Mouse (Mus musculus): ENCODE results near the gene Spock1. TPM values are rescaled to one million over a fixed set of nuclear protein-coding genes. Genes with fewer than 3 reads are reported as not detected.

Spock1 gene
- polyA plus RNA-seq, 1 experiment from 2014 or later, result 104 TPM

- no peak overlapping the region for H3K4me2 ChIP-seq (replicated peaks)
- no peaks in the 10 kb centered on the region for H3K4me1 ChIP-seq (replicated peaks; ENCODE audit: control insufficient read depth, insufficient read depth, low read length)
- 90% methylated on average over 2 of the region's 2 CpGs for WGBS
- H3K27ac ChIP-seq, result no peak overlapping the region
- H3K9ac ChIP-seq, result no peak overlapping the region
- no peaks in the 10 kb centered on the region for H3K36me3 ChIP-seq (replicated peaks; ENCODE audit: control insufficient read depth, insufficient read depth)
- H3K9me3 ChIP-seq (ENCODE audit: control insufficient read depth, low read length), result no peaks in the 10 kb centered on the region
- no peaks in the 10 kb centered on the region for H3K27me3 ChIP-seq (ENCODE audit: control insufficient read depth, insufficient read depth, low read length)
- no peak overlapping the region for H3K4me3 ChIP-seq (replicated peaks; ENCODE audit: low read length)
- ATAC-seq (ENCODE audit: low FRiP score), result no peak
- DNase-seq (ENCODE audit: low spot score), result no peak
Observed at GRCm38 (mm10) chr13:57798633-57799032, 109.5 kb downstream of the Spock1 start.

GRCm38 (mm10) chr13:57796951-57797692 lies 111.0 kb downstream of the Spock1 start:
- no peak for ATAC-seq (ENCODE audit: low FRiP score)
- no peak for DNase-seq (ENCODE audit: low spot score)
- Histone ChIP-seq H3K4me1 (replicated peaks; ENCODE audit: control insufficient read depth, insufficient read depth, low read length) (no peaks in the 10 kb centered on the region), H3K4me3 (replicated peaks; ENCODE audit: low read length) (no peak overlapping the region), H3K36me3 (replicated peaks; ENCODE audit: control insufficient read depth, insufficient read depth) (no peaks in the 10 kb centered on the region), H3K9me3 (ENCODE audit: control insufficient read depth, low read length) (no peaks in the 10 kb centered on the region), H3K9ac (no peak overlapping the region), H3K4me2 (replicated peaks) (no peak overlapping the region), H3K27me3 (ENCODE audit: control insufficient read depth, insufficient read depth, low read length) (no peaks in the 10 kb centered on the region), H3K27ac (no peak overlapping the region)
- WGBS, result 77% methylated on average over 10 of the region's 10 CpGs

- H3K9ac ChIP-seq, result no peak overlapping the region
- H3K36me3 ChIP-seq (replicated peaks; ENCODE audit: control insufficient read depth, insufficient read depth), result no peaks in the 10 kb centered on the region
- peaks cover 16% of the 10 kb centered on the region for H3K4me1 ChIP-seq (replicated peaks; ENCODE audit: control insufficient read depth, insufficient read depth, low read length)
- WGBS, result 77% methylated on average over 12 of the region's 12 CpGs
- no peak overlapping the region for H3K4me3 ChIP-seq (replicated peaks; ENCODE audit: low read length)
- H3K27me3 ChIP-seq (ENCODE audit: control insufficient read depth, insufficient read depth, low read length), result no peaks in the 10 kb centered on the region
- ATAC-seq (ENCODE audit: low FRiP score), result no peak
- no peaks in the 10 kb centered on the region for H3K9me3 ChIP-seq (ENCODE audit: control insufficient read depth, low read length)
- no peak overlapping the region for H3K4me2 ChIP-seq (replicated peaks)
- no peak overlapping the region for H3K27ac ChIP-seq
- DNase-seq (ENCODE audit: low spot score), result no peak
Observed at GRCm38 (mm10) chr13:57793643-57794240, 114.4 kb downstream of the Spock1 start.

GRCm38 (mm10) chr13:57789796-57790195 lies 118.3 kb downstream of the Spock1 start:
- Histone ChIP-seq H3K27ac (no peak overlapping the region), H3K4me3 (replicated peaks; ENCODE audit: low read length) (no peak overlapping the region), H3K9me3 (ENCODE audit: control insufficient read depth, low read length) (no peaks in the 10 kb centered on the region), H3K36me3 (replicated peaks; ENCODE audit: control insufficient read depth, insufficient read depth) (no peaks in the 10 kb centered on the region), H3K9ac (no peak overlapping the region), H3K27me3 (ENCODE audit: control insufficient read depth, insufficient read depth, low read length) (no peaks in the 10 kb centered on the region), H3K4me2 (replicated peaks) (no peak overlapping the region), H3K4me1 (replicated peaks; ENCODE audit: control insufficient read depth, insufficient read depth, low read length) (peaks cover 16% of the 10 kb centered on the region)
- 26% methylated on average over 5 of the region's 5 CpGs for WGBS
- DNase-seq (ENCODE audit: low spot score) (no peak), ATAC-seq (ENCODE audit: low FRiP score) (0 out of 2 replicates have a peak, but pooled peaks have one; percentile 2)

- H3K27ac ChIP-seq, result no peak overlapping the region
- no peaks in the 10 kb centered on the region for H3K36me3 ChIP-seq (replicated peaks; ENCODE audit: control insufficient read depth, insufficient read depth)
- no peak for ATAC-seq (ENCODE audit: low FRiP score)
- H3K9ac ChIP-seq, result no peak overlapping the region
- no peak overlapping the region for H3K4me3 ChIP-seq (replicated peaks; ENCODE audit: low read length)
- WGBS, result 96% methylated on average over 4 of the region's 4 CpGs
- H3K4me2 ChIP-seq (replicated peaks), result no peak overlapping the region
- H3K9me3 ChIP-seq (ENCODE audit: control insufficient read depth, low read length), result no peaks in the 10 kb centered on the region
- no peak for DNase-seq (ENCODE audit: low spot score)
- H3K27me3 ChIP-seq (ENCODE audit: control insufficient read depth, insufficient read depth, low read length), result no peaks in the 10 kb centered on the region
- H3K4me1 ChIP-seq (replicated peaks; ENCODE audit: control insufficient read depth, insufficient read depth, low read length), result peaks cover 16% of the 10 kb centered on the region
Observed at GRCm38 (mm10) chr13:57788299-57788698, 119.8 kb downstream of the Spock1 start.

GRCm38 (mm10) chr13:57786278-57786677 lies 121.9 kb downstream of the Spock1 start:
- peaks cover 16% of the 10 kb centered on the region for H3K4me1 ChIP-seq (replicated peaks; ENCODE audit: control insufficient read depth, insufficient read depth, low read length)
- no peak overlapping the region for H3K4me3 ChIP-seq (replicated peaks; ENCODE audit: low read length)
- H3K27ac ChIP-seq, result no peak overlapping the region
- H3K27me3 ChIP-seq (ENCODE audit: control insufficient read depth, insufficient read depth, low read length), result no peaks in the 10 kb centered on the region
- no peaks in the 10 kb centered on the region for H3K9me3 ChIP-seq (ENCODE audit: control insufficient read depth, low read length)
- ATAC-seq (ENCODE audit: low FRiP score) (no peak), DNase-seq (ENCODE audit: low spot score) (no peak)
- 67% methylated on average over 8 of the region's 8 CpGs for WGBS
- H3K9ac ChIP-seq, result no peak overlapping the region
- H3K4me2 ChIP-seq (replicated peaks), result no peak overlapping the region
- H3K36me3 ChIP-seq (replicated peaks; ENCODE audit: control insufficient read depth, insufficient read depth), result no peaks in the 10 kb centered on the region

- Histone ChIP-seq H3K4me1 (replicated peaks; ENCODE audit: control insufficient read depth, insufficient read depth, low read length) (no peaks in the 10 kb centered on the region; the same call in 1 of the 2 replicates), H3K36me3 (replicated peaks; ENCODE audit: control insufficient read depth, insufficient read depth) (no peaks in the 10 kb centered on the region), H3K9me3 (ENCODE audit: control insufficient read depth, low read length) (no peaks in the 10 kb centered on the region), H3K4me2 (replicated peaks) (no peak overlapping the region), H3K9ac (no peak overlapping the region), H3K4me3 (replicated peaks; ENCODE audit: low read length) (no peak overlapping the region), H3K27me3 (ENCODE audit: control insufficient read depth, insufficient read depth, low read length) (no peaks in the 10 kb centered on the region), H3K27ac (no peak overlapping the region)
- 68% methylated on average over 12 of the region's 12 CpGs for WGBS
- DNase-seq (ENCODE audit: low spot score), result no peak
- no peak for ATAC-seq (ENCODE audit: low FRiP score)
Observed at GRCm38 (mm10) chr13:57782975-57783374, 125.2 kb downstream of the Spock1 start.

- H3K27ac ChIP-seq, result no peak overlapping the region
- H3K4me1 ChIP-seq (replicated peaks; ENCODE audit: control insufficient read depth, insufficient read depth, low read length), result no peaks in the 10 kb centered on the region; the same call in 1 of the 2 replicates
- ATAC-seq (ENCODE audit: low FRiP score) (no peak; the same call in 1 of the 2 replicates), DNase-seq (ENCODE audit: low spot score) (no peak)
- H3K9ac ChIP-seq, result no peak overlapping the region
- no peaks in the 10 kb centered on the region for H3K9me3 ChIP-seq (ENCODE audit: control insufficient read depth, low read length)
- no peaks in the 10 kb centered on the region for H3K27me3 ChIP-seq (ENCODE audit: control insufficient read depth, insufficient read depth, low read length)
- H3K36me3 ChIP-seq (replicated peaks; ENCODE audit: control insufficient read depth, insufficient read depth), result no peaks in the 10 kb centered on the region
- H3K4me3 ChIP-seq (replicated peaks; ENCODE audit: low read length), result no peak overlapping the region
- 68% methylated on average over 6 of the region's 6 CpGs for WGBS
- no peak overlapping the region for H3K4me2 ChIP-seq (replicated peaks)
Observed at GRCm38 (mm10) chr13:57782107-57782561, 126.0 kb downstream of the Spock1 start.

- Histone ChIP-seq H3K9me3 (ENCODE audit: control insufficient read depth, low read length) (no peaks in the 10 kb centered on the region), H3K9ac (no peak overlapping the region), H3K4me2 (replicated peaks) (no peak overlapping the region), H3K27ac (0 out of 2 replicates have a peak overlapping the region, but pooled peaks have one; percentile 3), H3K27me3 (ENCODE audit: control insufficient read depth, insufficient read depth, low read length) (no peaks in the 10 kb centered on the region), H3K4me3 (replicated peaks; ENCODE audit: low read length) (no peak overlapping the region), H3K4me1 (replicated peaks; ENCODE audit: control insufficient read depth, insufficient read depth, low read length) (no peaks in the 10 kb centered on the region; the same call in 1 of the 2 replicates), H3K36me3 (replicated peaks; ENCODE audit: control insufficient read depth, insufficient read depth) (no peaks in the 10 kb centered on the region)
- ATAC-seq (ENCODE audit: low FRiP score) (no peak; the same call in 1 of the 2 replicates), DNase-seq (ENCODE audit: low spot score) (no peak)
- WGBS, result 72% methylated on average over 4 of the region's 4 CpGs
Observed at GRCm38 (mm10) chr13:57779146-57779545, 129.0 kb downstream of the Spock1 start.
